Mouse (Mus musculus) common myeloid progenitor, adult 5-6 weeks (primary cell): ENCODE measurements around the gene Foxred2. TPM values are rescaled to one million over a fixed set of nuclear protein-coding genes. Genes with fewer than 3 reads are reported as not detected.

Experiments used
- ATAC-seq: replicated peaks from 2 replicates; pipeline ENCODE4 v1.8.0; 2016; ENCODE audit warnings: low read depth, mild to moderate bottlenecking, moderate TSS enrichment, inconsistent platforms; ENCODE audit not compliant: poor library complexity, severe bottlenecking
- total RNA-seq: library from RNA; stranded (forward); fragments of 200-1000, 187-1606 nt; gene quantifications from 2 replicates; pipeline ENCODE4 v1.2.3, GENCODE M21; 2017

The Foxred2 gene
- total RNA-seq, 1 experiment from 2014 or later = 21.6 TPM

GRCm38 (mm10) chr15:77952921-77953320, 3.6 kb downstream of the Foxred2 start:
- ATAC-seq = no peak

GRCm38 (mm10) chr15:77949061-77949460, 7.5 kb downstream of the Foxred2 start:
- no peak for ATAC-seq

- ATAC-seq = peak; percentile 98
Measured at GRCm38 (mm10) chr15:77945711-77946110, 10.8 kb downstream of the Foxred2 start.

- ATAC-seq = no peak
Measured at GRCm38 (mm10) chr15:77941563-77941962, 15.0 kb downstream of the Foxred2 start.

GRCm38 (mm10) chr15:77938516-77938915, 18.0 kb downstream of the Foxred2 start:
- ATAC-seq = no peak

- no peak for ATAC-seq
Measured at GRCm38 (mm10) chr15:77935673-77936375, 20.7 kb downstream of the Foxred2 start.

GRCm38 (mm10) chr15:77934968-77935367, 21.6 kb downstream of the Foxred2 start:
- ATAC-seq = no peak

GRCm38 (mm10) chr15:77934326-77934725, 22.2 kb downstream of the Foxred2 start:
- no peak for ATAC-seq

- peak; percentile 49 for ATAC-seq
Measured at GRCm38 (mm10) chr15:77933770-77934169, 22.8 kb downstream of the Foxred2 start.

- ATAC-seq = no peak
Measured at GRCm38 (mm10) chr15:77933222-77933621, 23.3 kb downstream of the Foxred2 start.

GRCm38 (mm10) chr15:77931689-77932016, 24.9 kb downstream of the Foxred2 start:
- peak; percentile 11; the same call in 1 of the 2 replicates for ATAC-seq

GRCm38 (mm10) chr15:77930986-77931688, 25.4 kb downstream of the Foxred2 start:
- ATAC-seq = no peak

- ATAC-seq = no peak
Measured at GRCm38 (mm10) chr15:77929804-77930203, 26.7 kb downstream of the Foxred2 start.

GRCm38 (mm10) chr15:77928673-77929331, 27.7 kb downstream of the Foxred2 start, which contains the start of gene Txn2:
Txn2 (minus strand) TSS chr15:77929006.
- peak; percentile 86 for ATAC-seq

GRCm38 (mm10) chr15:77928091-77928490, 28.4 kb downstream of the Foxred2 start:
- ATAC-seq = no peak

GRCm38 (mm10) chr15:77926921-77927320, 29.6 kb downstream of the Foxred2 start:
- ATAC-seq = no peak

GRCm38 (mm10) chr15:77925195-77925594, 31.3 kb downstream of the Foxred2 start:
- no peak for ATAC-seq

- no peak for ATAC-seq
Measured at GRCm38 (mm10) chr15:77923267-77924035, 33.1 kb downstream of the Foxred2 start.

- no peak for ATAC-seq
Measured at GRCm38 (mm10) chr15:77922710-77923109, 33.8 kb downstream of the Foxred2 start.

GRCm38 (mm10) chr15:77921636-77922035, 34.9 kb downstream of the Foxred2 start:
- ATAC-seq = no peak
